Mouse (Mus musculus) limb, embryonic 11.5 days (tissue): ENCODE data around the gene Mrps30. TPM values are rescaled to one million over a fixed set of nuclear protein-coding genes. Genes with fewer than 3 reads are reported as not detected.

Experiments used
- ATAC-seq: fragments of 200-750 bp; cut with Nextera tagmentation; 2 replicates; pipeline ENCODE4 v1.8.0; 2017; ENCODE audit warnings: low read depth; ENCODE audit not compliant: insufficient number of reproducible peaks, low FRiP score, low TSS enrichment
- DNase-seq: peaks from one replicate; pipeline ENCODE4 v3.0.0-alpha.2; 2015; ENCODE audit warnings: low spot score
- H3K27ac ChIP-seq: fragments of 300-500 bp; sonication (generic); replicated peaks from 2 replicates; pipeline ENCODE4 v1.5.1; 2014; ENCODE audit warnings: low read depth, mild to moderate bottlenecking, low read length
- H3K27me3 ChIP-seq: fragments of 300-500 bp; sonication (generic); 2 replicates; pipeline ENCODE4 v1.6.1; 2014; ENCODE audit warnings: mild to moderate bottlenecking, low read length, mixed read lengths; ENCODE audit not compliant: control insufficient read depth, insufficient read depth
- H3K36me3 ChIP-seq: fragments of 300-500 bp; sonication (generic); 2 replicates; pipeline ENCODE4 v1.6.1; 2014; ENCODE audit warnings: mild to moderate bottlenecking, low read length, moderate library complexity, mixed read lengths; ENCODE audit not compliant: control insufficient read depth, insufficient read depth
- H3K4me1 ChIP-seq: fragments of 300-500 bp; sonication (generic); 2 replicates; pipeline ENCODE4 v1.6.1; 2014; ENCODE audit warnings: low read length, mixed read lengths; ENCODE audit not compliant: control insufficient read depth, insufficient read depth
- H3K4me2 ChIP-seq: fragments of 300-500 bp; sonication (generic); 2 replicates; pipeline ENCODE4 v1.6.1; 2014; ENCODE audit warnings: low read depth, mild to moderate bottlenecking, moderate library complexity; ENCODE audit not compliant: severe bottlenecking
- H3K4me3 ChIP-seq: fragments of 300-500 bp; sonication (generic); 2 replicates; pipeline ENCODE4 v1.5.1; 2014; ENCODE audit warnings: low read depth, low read length
- H3K9ac ChIP-seq: fragments of 300-500 bp; sonication (generic); 2 replicates; pipeline ENCODE4 v1.6.1; 2014; ENCODE audit warnings: mild to moderate bottlenecking, low read length
- H3K9me3 ChIP-seq: fragments of 300-500 bp; sonication (generic); 2 replicates; pipeline ENCODE4 v1.6.1; 2016; ENCODE audit warnings: low read length; ENCODE audit not compliant: control insufficient read depth
- WGBS: fragments of 180-500 bp; shearing (Covaris S2); extraction: QIAGEN DNeasy Blood & Tissue Kit; methylation state at CpG from one replicate; pipeline ENCODE4 v1.1.7; 2014; 5-methylcytosine and 5-hydroxymethylcytosine counted together
- polyA plus RNA-seq: library from polyadenylated mRNA; unstranded; fragments of >200 nt; fragmentation: Nextera tagmentation; extraction: Ambion mirVana; gene quantifications from 2 replicates; pipeline ENCODE4 v1.2.1, GENCODE M21; 2014

Mrps30 gene
- polyA plus RNA-seq, result 43.3 and 44.9 TPM in 2 replicates

DNA sequence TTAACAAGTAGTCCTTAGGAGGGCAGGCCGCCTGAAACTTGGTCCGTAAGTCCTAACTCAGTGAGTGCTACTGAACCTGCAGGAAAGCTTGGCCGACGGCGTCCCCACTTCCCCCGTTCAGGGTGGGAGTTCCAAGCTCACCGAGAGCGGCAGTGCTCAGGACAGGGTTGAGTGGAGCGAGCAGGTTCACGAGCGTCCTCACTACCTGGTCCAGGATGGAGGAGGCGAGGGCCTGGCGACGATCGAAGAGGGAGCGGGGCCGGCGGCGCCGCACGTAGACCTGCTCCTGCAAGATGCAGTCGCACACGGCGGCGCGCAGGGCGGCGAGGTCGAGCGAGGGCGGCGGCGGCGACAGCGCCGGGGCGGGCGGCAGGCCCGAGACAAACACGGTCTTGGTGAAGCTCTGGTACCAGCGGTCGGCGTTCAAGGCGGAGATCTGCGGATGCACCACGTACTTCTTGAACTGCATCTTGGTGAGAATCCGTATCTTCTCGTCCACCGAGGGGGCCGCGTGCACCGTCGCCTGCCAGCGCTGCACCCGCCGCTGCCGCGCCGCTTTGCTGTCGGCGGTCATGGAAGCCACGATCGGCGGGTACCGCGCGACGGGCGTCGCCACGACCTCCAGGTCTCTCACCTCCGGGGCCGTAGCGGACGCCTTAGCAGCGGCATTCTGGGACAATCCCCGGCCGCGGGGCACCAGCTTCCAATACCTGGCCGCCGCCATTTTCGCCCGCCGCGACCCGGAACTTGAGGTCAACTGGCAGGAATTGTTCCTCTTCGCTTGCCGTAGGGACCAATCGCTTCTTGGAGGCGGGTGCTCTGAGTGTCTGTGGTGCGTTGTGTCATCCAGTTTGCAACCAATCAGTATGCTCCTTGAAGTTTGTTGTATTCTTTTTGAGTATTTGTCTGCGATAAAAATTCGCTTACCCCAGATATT is at the start of gene Mrps30, which contains the start of gene B430218F22Rik:
Gene Mrps30 (minus strand): TSS at position 742 of the 937 bp plus-strand sequence.
Gene B430218F22Rik (plus strand): TSS at position 120 of the 937 bp plus-strand sequence.
- Histone ChIP-seq H3K4me1 (no peaks in the 10 kb centered on the region), H3K9ac (peak within 1 kb of the TSS; percentile 86), H3K4me3 (peak within 1 kb of the TSS; percentile 88), H3K9me3 (no peaks in the 10 kb centered on the region), H3K27me3 (no peaks in the 10 kb centered on the region), H3K27ac (peak within 1 kb of the TSS; percentile 49; the same call in 1 of the 2 replicates), H3K36me3 (no peaks in the 10 kb centered on the region; the same call in 1 of the 2 replicates), H3K4me2 (peak within 1 kb of the TSS; percentile 66)
- under 1% methylated on average over 93 of the region's 93 CpGs for WGBS
- ATAC-seq (peak; percentile 94), DNase-seq (peak; percentile 98)

DNA sequence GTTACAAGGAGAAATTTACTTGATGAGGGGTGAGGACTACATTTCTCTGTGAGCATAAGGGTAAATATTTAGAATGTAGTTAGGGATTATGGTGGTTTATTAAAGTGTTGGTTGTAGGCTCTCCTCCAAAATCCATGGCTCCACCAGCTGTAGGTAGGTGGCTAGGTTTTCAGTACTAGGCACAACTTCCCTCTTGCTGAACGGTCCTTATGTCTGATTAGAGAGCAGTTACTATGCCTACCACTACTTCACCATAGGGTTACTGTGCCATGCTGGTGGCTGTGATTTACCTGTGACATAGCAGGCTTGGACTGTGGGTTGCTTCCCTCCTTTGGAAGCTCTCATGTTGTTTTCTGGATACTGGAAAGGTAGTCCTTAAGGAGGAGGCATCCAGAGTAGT is 33.8 kb upstream of the Mrps30 start:
- H3K4me3 ChIP-seq, result no peak overlapping the region
- ATAC-seq (no peak), DNase-seq (no peak)
- 90% methylated on average over 1 of the region's 1 CpGs for WGBS
- no peaks in the 10 kb centered on the region for H3K9me3 ChIP-seq
- no peak overlapping the region for H3K4me2 ChIP-seq
- H3K27me3 ChIP-seq, result no peaks in the 10 kb centered on the region
- no peak overlapping the region for H3K9ac ChIP-seq
- H3K36me3 ChIP-seq, result no peaks in the 10 kb centered on the region
- no peak overlapping the region for H3K27ac ChIP-seq
- no peaks in the 10 kb centered on the region for H3K4me1 ChIP-seq

DNA sequence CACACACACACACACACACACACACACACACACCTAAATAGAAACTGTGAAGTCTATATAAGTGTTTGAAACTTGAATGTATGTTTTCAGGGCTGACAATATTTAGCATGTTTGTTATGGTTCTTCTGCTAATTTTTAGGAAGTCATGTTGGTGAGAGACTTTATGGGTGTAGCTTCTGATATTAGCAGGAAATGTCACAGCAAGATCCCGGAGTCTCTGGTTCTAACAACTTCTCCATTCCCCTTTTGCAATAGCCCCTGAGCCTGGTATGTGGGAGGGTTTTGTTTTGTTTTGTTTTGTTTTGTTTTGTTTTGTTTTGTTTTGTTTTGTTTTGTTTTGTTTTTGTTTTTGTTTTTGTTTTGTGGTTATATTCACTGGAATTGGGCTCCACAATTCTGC is 33.4 kb upstream of the Mrps30 start:
- Histone ChIP-seq H3K9ac (no peak overlapping the region), H3K4me2 (no peak overlapping the region), H3K36me3 (no peaks in the 10 kb centered on the region), H3K27me3 (no peaks in the 10 kb centered on the region), H3K27ac (no peak overlapping the region), H3K4me3 (no peak overlapping the region), H3K9me3 (no peaks in the 10 kb centered on the region), H3K4me1 (no peaks in the 10 kb centered on the region)
- DNase-seq (no peak), ATAC-seq (no peak)
- WGBS, result 68% methylated on average over 1 of the region's 1 CpGs

DNA sequence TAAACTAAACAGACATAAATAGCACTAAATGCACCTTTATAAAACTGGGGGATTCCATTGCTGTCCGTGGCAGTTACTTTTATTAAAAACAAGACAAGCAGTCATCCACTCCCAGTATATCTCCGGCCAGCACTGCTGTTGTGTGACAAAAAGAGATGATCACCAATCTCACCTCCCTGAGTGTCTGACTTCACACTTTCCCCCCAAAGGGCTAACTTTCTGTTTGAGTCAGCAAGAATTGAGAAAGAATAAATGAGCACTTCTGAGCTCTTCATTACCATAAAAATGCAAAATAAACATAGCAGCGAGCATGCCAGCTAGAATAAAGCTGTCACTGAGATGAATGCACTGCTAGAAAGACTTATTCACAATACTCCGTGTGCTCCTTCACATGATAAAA is 31.1 kb upstream of the Mrps30 start:
- no peak overlapping the region for H3K27ac ChIP-seq
- H3K4me3 ChIP-seq, result no peak overlapping the region
- H3K4me1 ChIP-seq, result no peaks in the 10 kb centered on the region
- no peaks in the 10 kb centered on the region for H3K9me3 ChIP-seq
- 56% methylated on average over 4 of the region's 4 CpGs for WGBS
- H3K4me2 ChIP-seq, result no peak overlapping the region
- DNase-seq (no peak), ATAC-seq (no peak)
- H3K27me3 ChIP-seq, result no peaks in the 10 kb centered on the region
- H3K36me3 ChIP-seq, result no peaks in the 10 kb centered on the region
- H3K9ac ChIP-seq, result no peak overlapping the region

DNA sequence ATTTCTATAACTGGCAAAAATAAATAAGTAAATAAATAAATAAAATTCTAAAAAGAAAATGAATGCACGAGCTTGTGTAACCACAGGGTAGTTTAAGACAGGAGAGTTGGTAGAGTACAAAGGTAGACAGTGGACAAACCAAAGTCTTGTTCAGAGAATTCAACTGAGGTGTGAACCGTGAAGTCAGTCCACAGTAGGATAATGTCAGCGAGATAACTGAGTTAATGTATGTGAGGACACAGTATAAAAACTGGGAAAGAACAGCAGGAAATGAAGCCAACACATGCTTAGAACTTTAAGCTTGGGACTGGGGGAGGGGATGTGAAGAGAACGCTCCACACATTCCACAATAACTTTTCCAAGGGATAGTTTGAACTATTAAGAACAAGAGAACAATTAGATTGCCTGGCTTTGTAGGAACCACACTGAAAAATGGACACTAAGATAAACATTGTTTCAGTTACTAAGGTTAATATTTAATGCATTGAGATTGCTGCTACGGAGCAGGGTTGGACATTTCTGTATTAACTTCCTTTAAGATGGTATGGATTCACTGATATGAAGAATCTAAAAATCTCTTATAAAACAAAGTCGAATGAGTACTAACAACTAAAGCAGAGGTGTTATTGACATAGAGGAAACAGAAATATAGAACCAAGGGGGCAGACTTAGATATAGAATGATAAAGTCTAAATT is 24.4 kb upstream of the Mrps30 start:
- no peak overlapping the region for H3K9ac ChIP-seq
- no peak overlapping the region for H3K4me3 ChIP-seq
- H3K27ac ChIP-seq, result no peak overlapping the region
- H3K4me2 ChIP-seq, result no peak overlapping the region
- H3K9me3 ChIP-seq, result no peaks in the 10 kb centered on the region
- H3K27me3 ChIP-seq, result no peaks in the 10 kb centered on the region
- no peaks in the 10 kb centered on the region for H3K4me1 ChIP-seq
- ATAC-seq, result no peak
- WGBS, result 84% methylated on average over 6 of the region's 6 CpGs
- no peak for DNase-seq
- no peaks in the 10 kb centered on the region for H3K36me3 ChIP-seq

DNA sequence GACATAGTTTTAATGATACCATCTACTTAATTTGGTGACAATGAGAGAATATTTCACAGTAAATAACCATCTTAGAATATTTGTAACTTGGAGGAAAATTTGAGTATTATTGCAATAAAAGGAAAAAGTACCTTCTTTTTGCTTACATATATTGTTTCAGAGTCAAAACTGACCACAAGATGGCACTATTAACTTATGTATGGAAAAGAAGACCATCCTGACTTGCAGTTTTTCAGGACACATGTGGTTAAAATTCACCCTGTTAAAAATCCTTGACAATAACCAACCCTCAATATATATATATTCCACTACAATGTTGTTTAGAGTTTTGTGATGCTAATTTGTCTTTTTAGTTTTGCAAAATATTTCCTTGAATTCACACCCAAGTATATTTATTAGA is 16.5 kb upstream of the Mrps30 start:
- H3K9me3 ChIP-seq, result no peaks in the 10 kb centered on the region
- no peak overlapping the region for H3K4me2 ChIP-seq
- H3K4me1 ChIP-seq, result no peaks in the 10 kb centered on the region
- H3K27ac ChIP-seq, result no peak overlapping the region
- ATAC-seq (no peak), DNase-seq (no peak)
- no peak overlapping the region for H3K9ac ChIP-seq
- no peak overlapping the region for H3K4me3 ChIP-seq
- H3K27me3 ChIP-seq, result no peaks in the 10 kb centered on the region
- H3K36me3 ChIP-seq, result no peaks in the 10 kb centered on the region

DNA sequence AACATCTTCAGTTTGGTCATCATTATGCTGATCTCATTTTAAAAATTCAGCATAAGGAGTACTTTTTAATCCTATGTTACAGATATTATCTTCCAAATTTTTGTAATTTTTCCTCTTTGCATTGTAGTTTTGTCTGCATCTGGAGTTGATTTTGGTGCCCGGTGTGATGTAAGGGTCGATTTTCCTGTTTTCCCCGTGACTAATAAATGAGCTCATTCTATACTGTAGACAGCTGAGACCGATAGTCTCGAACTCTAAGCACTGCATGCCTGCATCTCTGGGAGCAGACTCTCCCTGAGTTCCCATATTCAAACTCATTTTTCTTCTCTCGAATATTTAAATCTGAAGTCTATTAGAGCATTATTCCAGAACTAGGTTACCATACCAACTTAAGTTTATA is 13.3 kb upstream of the Mrps30 start:
- Histone ChIP-seq H3K27ac (no peak overlapping the region), H3K27me3 (no peaks in the 10 kb centered on the region), H3K36me3 (no peaks in the 10 kb centered on the region), H3K9me3 (no peaks in the 10 kb centered on the region), H3K4me2 (no peak overlapping the region), H3K4me3 (no peak overlapping the region), H3K9ac (no peak overlapping the region), H3K4me1 (no peaks in the 10 kb centered on the region)
- 35% methylated on average over 6 of the region's 6 CpGs for WGBS
- DNase-seq, result no peak
- no peak for ATAC-seq

DNA sequence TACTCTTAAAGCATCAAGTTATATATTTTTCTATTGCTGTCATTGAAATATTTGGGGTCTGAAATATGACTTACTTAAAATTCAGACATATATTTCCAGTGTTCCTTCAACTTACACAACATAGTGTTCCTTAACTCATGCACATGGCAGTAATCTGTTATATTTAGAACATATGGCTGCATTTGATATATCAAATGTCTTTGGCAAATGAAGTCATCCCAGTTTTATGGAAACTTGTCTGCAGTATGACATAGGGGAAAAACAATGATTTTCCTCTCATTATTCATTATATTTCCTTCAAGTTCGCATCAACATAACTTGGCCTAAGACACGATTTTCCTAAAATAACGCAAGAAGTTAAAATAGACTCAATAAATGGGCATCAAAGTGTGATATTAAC is 8.8 kb upstream of the Mrps30 start:
- no peak overlapping the region for H3K4me2 ChIP-seq
- no peak overlapping the region for H3K4me3 ChIP-seq
- H3K27ac ChIP-seq, result no peak overlapping the region
- H3K4me1 ChIP-seq, result no peaks in the 10 kb centered on the region
- H3K27me3 ChIP-seq, result no peaks in the 10 kb centered on the region
- ATAC-seq, result no peak
- H3K9me3 ChIP-seq, result no peaks in the 10 kb centered on the region
- no peak overlapping the region for H3K9ac ChIP-seq
- WGBS, result 90% methylated on average over 3 of the region's 3 CpGs
- no peak for DNase-seq
- no peaks in the 10 kb centered on the region for H3K36me3 ChIP-seq
